In the genomic region with DNA sequence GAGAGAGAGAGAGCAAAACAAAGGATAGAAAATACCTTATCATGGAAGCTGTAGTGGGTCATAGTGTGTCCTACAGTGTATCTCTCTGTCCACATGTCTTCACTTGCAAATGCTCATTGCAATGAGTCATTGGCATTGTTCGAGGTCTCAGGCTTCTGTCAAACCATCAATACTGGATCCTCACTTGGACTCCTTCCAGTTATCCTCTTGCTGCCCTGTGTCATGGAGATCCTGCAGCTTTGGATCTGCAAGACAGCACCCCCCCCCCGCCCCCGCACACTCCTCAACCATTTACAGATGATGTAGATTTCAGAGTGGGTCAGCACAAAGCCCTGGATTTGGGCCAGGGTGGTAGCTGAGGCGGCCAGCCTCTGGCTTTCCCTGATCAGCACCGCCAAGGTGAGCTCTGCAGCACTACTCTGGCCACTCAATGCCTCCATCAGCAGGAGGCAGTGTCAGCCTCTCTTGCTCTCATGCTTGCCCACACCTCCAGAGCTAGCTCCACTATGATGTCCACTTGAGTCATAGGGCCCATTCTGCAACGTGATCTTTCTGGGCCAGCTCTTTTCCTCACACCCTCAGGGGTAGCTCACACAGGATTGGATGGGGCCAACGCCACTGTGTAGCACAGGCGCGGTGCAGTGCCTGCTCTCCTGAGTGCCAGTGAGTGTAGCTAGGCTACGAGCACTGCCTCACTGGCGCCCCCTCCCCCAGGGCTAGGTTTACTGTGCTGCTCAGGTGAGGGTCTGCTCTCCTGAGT, we compare ENCODE assay signal across 8 mouse cellular contexts. TPM values are rescaled to one million over a fixed set of nuclear protein-coding genes. Genes with fewer than 3 reads are reported as not detected.
DNase-seq lines count a peak whose midpoint lies in the region; ATAC-seq and TF ChIP-seq lines count a peak whose summit lies in the region.
"Had no signal": no experiment of that assay in that cellular context is flagged by ENCODE, and none has a peak within 500 bp of the region (broad histone marks: within the 10 kb centered on the region; RNA-seq: fewer than 3 reads in every experiment).

No protein-coding gene starts in this region.

- no peak overlapping the region for H3K9ac ChIP-seq in lung, embryonic 16.5 days (ENCODE audit: low read length)
- H3K9ac ChIP-seq in forebrain, embryonic 11.5 days (ENCODE audit: low read length), result no peak overlapping the region
- H3K9ac ChIP-seq in limb, embryonic 12.5 days (replicated peaks), result no peak overlapping the region
- H3K9ac ChIP-seq: liver, embryonic 15.5 days had no signal

- intact Hi-C loops in gastrocnemius, adult 2 months (cut with DNase I), result no loop called here

- H3K4me1 ChIP-seq in lung, embryonic 16.5 days (replicated peaks; ENCODE audit: control insufficient read depth, insufficient read depth, low read length), result no peaks in the 10 kb centered on the region
- 0 out of 2 replicates have a peak, but pooled peaks cover 4% of the 10 kb centered on the region for H3K4me1 ChIP-seq in forebrain, embryonic 11.5 days (replicated peaks; ENCODE audit: control insufficient read depth, insufficient read depth, low read length)
- H3K4me1 ChIP-seq in limb, embryonic 12.5 days (replicated peaks), result peaks cover 5% of the 10 kb centered on the region
- H3K4me1 ChIP-seq: liver, embryonic 15.5 days had no signal

- H3K4me3 ChIP-seq in lung, embryonic 16.5 days (ENCODE audit: low read length), result no peak overlapping the region
- no peak overlapping the region for H3K4me3 ChIP-seq in forebrain, embryonic 11.5 days (ENCODE audit: low read depth, low read length)
- H3K4me3 ChIP-seq in limb, embryonic 12.5 days (replicated peaks), result no peak overlapping the region
- H3K4me3 ChIP-seq in gastrocnemius, adult 2 months, result no peak overlapping the region
- H3K4me3 ChIP-seq: liver, embryonic 15.5 days had no signal

- no peak overlapping the region for H3K27ac ChIP-seq in lung, embryonic 16.5 days (ENCODE audit: low read length)
- no peak overlapping the region for H3K27ac ChIP-seq in forebrain, embryonic 11.5 days (ENCODE audit: low read depth, low read length)
- no peak overlapping the region for H3K27ac ChIP-seq in limb, embryonic 12.5 days
- no peak overlapping the region for H3K27ac ChIP-seq in gastrocnemius, adult 2 months
- H3K27ac ChIP-seq: liver, embryonic 15.5 days had no signal

- no peaks in the 10 kb centered on the region for H3K27me3 ChIP-seq in lung, embryonic 16.5 days (ENCODE audit: control insufficient read depth, insufficient read depth, low read depth, low read length)
- H3K27me3 ChIP-seq in forebrain, embryonic 11.5 days (ENCODE audit: control insufficient read depth, insufficient read depth, low read length), result no peaks in the 10 kb centered on the region
- no peaks in the 10 kb centered on the region for H3K27me3 ChIP-seq in limb, embryonic 12.5 days
- H3K27me3 ChIP-seq: liver, embryonic 15.5 days had no signal

- no peaks in the 10 kb centered on the region for H3K36me3 ChIP-seq in lung, embryonic 16.5 days (ENCODE audit: control insufficient read depth, insufficient read depth, low read length)
- H3K36me3 ChIP-seq in forebrain, embryonic 11.5 days (ENCODE audit: control insufficient read depth, insufficient read depth, low read length), result no peaks in the 10 kb centered on the region
- H3K36me3 ChIP-seq in limb, embryonic 12.5 days, result no peaks in the 10 kb centered on the region
- H3K36me3 ChIP-seq: liver, embryonic 15.5 days had no signal

- no peak overlapping the region for H3K4me2 ChIP-seq in lung, embryonic 16.5 days (ENCODE audit: low read depth, low read length)
- H3K4me2 ChIP-seq in forebrain, embryonic 11.5 days (ENCODE audit: low read depth, low read length, severe bottlenecking), result no peak overlapping the region
- H3K4me2 ChIP-seq in limb, embryonic 12.5 days, result no peak overlapping the region
- H3K4me2 ChIP-seq: liver, embryonic 15.5 days had no signal

- DNase-seq in lung, postnatal 10 days, result no peak
- peak; percentile 50 for DNase-seq in forebrain, embryonic 11.5 days (ENCODE audit: low spot score)
- DNase-seq in testis, postnatal 10 days (ENCODE audit: low spot score), result peak; percentile 37
- DNase-seq in spleen, adult 18-20 months, result no peak
- DNase-seq in gastrocnemius, adult 2 months, result no peak

- no peaks in the 10 kb centered on the region for H3K9me3 ChIP-seq in lung, embryonic 16.5 days (ENCODE audit: control insufficient read depth, low read length)
- H3K9me3 ChIP-seq in forebrain, embryonic 11.5 days (ENCODE audit: control insufficient read depth, low read length), result no peaks in the 10 kb centered on the region
- H3K9me3 ChIP-seq in limb, embryonic 12.5 days, result no peaks in the 10 kb centered on the region
- H3K9me3 ChIP-seq: liver, embryonic 15.5 days had no signal

- 17% methylated on average over 11 of the region's 11 CpGs for WGBS in lung, embryonic 16.5 days
- 25% methylated on average over 11 of the region's 11 CpGs for WGBS in forebrain, embryonic 11.5 days
- WGBS in limb, embryonic 12.5 days, result 23% methylated on average over 11 of the region's 11 CpGs

- ATAC-seq in lung, embryonic 16.5 days (ENCODE audit: low read depth), result peak; percentile 52; the same call in 1 of the 2 replicates
- peak; percentile 20; the same call in 1 of the 2 replicates for ATAC-seq in forebrain, embryonic 11.5 days (replicated peaks; ENCODE audit: low FRiP score)
- ATAC-seq in limb, embryonic 12.5 days (ENCODE audit: insufficient number of reproducible peaks, insufficient read depth, low FRiP score, low TSS enrichment, low read depth), result peak; percentile 76

- TF ChIP-seq CTCF in gastrocnemius, adult 2 months (IDR thresholded peaks at IDR 0.05), result no peak

RNA-seq across cellular contexts. Expression of a gene that starts 2.1 kb away (rescaled TPM):
- 0.04 and 0.15 TPM in 2 replicates for polyA plus RNA-seq in lung, embryonic 16.5 days (2015; fragmentation: Nextera tagmentation; extraction: Ambion mirVana)
- 2.0 and 2.1 TPM in 2 replicates for polyA plus RNA-seq in forebrain, embryonic 11.5 days (2014; fragmentation: Nextera tagmentation; extraction: Ambion mirVana)
- 0.05 and 0.39 TPM in 2 replicates for polyA plus RNA-seq in limb, embryonic 12.5 days (2016; fragmentation: Nextera tagmentation; extraction: Ambion mirVana)
- not detected for total RNA-seq in gastrocnemius, adult 2 months (2021)
- polyA plus RNA-seq: liver, embryonic 15.5 days had no signal

RNA-seq across cellular contexts. Expression of a gene that starts 43.0 kb away (rescaled TPM):
- 7.4 and 8.1 TPM in 2 replicates for polyA plus RNA-seq in lung, embryonic 16.5 days (2015; fragmentation: Nextera tagmentation; extraction: Ambion mirVana)
- 18.3 and 21.0 TPM in 2 replicates for polyA plus RNA-seq in forebrain, embryonic 11.5 days (2014; fragmentation: Nextera tagmentation; extraction: Ambion mirVana)
- 13.2 and 13.3 TPM in 2 replicates for polyA plus RNA-seq in limb, embryonic 12.5 days (2016; fragmentation: Nextera tagmentation; extraction: Ambion mirVana)
- total RNA-seq in gastrocnemius, adult 2 months (2021), result 10 to 100 TPM; 17.6 to 21.1 TPM

Comparison
In these comparisons a context has a peak if more than half of its experiments do, and no peak if none do; other contexts are left out.
1. ATAC-seq: peak in every context shown above with its lines; median percentile 76 in limb, embryonic 12.5 days; 52 in lung, embryonic 16.5 days; 20 in forebrain, embryonic 11.5 days.
2. DNase-seq: peak in forebrain, embryonic 11.5 days (single experiment) and testis, postnatal 10 days (single experiment); none in lung, postnatal 10 days (single experiment), spleen, adult 18-20 months (0 of 2) and gastrocnemius, adult 2 months (single experiment).